Mouse (Mus musculus): ENCODE results near the gene Actr3.

The Actr3 gene

GRCm38 (mm10) chr1:125435369-125436135 lies at the start of gene Actr3:
Actr3 (minus strand) TSS chr1:125435727.
- DNase-seq, result peak; percentile 99

DNA sequence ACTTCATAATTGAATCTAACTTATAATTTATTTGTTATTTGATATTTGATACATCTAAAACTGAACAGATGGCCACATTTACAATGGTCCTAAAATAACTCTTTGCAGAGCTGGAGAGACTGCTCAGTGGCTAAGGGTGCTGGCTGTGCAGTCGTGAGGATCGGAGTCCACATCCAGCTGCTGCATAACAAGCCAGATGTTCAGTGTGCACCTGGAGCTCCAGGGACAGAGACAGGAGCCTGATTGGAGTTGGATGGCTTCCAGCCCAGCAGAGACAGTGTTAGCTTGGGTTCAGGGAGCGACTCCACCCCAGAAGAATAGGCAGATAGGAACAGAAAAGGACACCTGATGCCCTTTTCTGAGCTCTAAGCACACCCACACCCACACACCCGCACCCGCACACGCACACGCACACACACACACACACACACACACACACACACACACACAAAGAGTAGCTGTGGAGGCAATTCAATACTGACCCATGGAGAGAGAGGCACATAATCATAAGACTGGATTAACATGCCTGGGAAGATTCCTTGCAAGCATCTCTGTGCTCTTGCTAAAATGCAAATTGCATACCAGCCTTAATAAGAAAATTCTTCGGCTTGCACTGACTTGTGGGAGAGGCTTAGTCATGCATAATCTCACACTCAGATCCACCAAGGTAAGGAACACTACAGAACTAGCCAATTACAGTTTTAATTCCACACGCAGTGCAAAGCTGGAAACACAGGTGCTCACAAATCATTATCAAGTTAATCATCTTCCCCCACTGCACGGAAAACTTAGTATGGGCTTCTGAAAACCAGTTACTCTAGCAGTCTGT lies 47.1 kb upstream of the Actr3 start:
- no peak for DNase-seq

DNA sequence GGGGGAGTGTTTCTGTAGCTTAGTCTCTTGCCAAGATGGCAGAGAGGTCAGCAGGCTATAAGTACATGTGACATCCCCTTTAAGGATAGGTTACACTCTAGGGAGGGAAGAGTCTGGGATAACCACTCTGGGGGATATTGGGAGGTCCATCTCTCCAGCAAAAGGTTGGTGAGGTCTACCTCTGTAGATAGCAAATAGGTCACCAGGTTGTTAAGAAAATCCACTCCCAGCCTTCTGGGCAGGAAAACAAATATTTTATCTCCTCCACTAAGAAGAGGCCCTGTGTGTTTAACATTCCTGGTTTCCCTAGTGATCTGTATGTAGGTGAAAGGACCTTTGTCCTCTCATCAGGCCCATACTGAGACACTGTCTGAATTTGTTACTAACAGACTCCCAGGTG lies 46.3 kb upstream of the Actr3 start:
- no peak for DNase-seq

- no peak for DNase-seq
Measured at GRCm38 (mm10) chr1:125478588-125478987, 43.1 kb upstream of the Actr3 start.

DNA sequence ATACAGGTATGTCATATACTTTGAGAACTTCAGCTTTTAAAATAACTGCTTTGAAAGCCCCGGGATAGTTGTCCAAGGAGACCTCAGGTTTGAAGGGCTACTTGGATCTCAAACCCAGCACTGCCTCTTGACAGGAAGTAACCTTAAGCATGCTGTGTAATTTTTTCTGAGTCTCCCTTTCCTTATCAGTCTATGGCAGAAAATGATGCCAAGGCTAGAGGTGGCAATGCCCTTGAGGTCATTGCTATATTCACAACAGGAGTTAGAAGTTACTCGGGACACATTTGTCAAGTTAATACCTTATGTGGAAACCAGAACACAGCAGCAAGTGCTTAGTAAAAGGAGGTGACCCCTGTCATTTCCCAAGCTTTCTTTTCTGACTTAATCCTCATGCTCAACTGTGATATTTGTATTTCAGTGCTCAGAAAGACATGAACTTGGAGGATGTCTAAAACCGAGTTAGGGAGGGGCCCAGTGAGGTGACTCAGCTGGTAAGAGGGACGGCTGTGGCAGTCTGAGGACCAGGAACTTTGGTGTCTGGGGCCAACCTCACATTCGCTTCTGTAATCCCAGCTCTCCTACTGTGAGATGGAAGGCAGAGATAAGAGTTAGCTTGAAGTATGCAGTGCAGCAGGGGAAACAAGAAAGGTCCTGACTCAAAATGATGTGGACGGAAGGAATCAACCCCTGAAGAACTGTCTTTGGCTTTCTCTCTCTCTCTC lies 40.6 kb upstream of the Actr3 start:
- no peak for DNase-seq

DNA sequence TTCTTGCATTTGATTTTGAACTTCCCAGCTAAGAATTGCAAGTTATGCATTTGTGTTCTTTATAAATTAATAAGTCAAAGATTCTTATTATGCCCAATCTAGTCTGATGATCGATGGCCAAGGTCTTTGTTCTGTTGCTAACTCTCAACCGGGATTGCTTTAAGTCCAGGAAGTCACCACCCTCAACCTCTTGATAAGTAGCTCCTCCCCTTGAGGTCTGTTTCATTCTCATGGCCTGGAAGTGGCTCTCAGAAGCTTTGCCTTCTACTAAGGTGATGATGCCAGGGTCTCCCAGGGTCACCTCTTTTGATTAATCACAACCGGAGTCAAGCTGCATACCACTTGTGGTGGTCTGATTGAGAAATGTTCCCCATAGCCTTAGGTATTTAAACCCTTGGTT lies 38.3 kb upstream of the Actr3 start:
- no peak for DNase-seq

DNA sequence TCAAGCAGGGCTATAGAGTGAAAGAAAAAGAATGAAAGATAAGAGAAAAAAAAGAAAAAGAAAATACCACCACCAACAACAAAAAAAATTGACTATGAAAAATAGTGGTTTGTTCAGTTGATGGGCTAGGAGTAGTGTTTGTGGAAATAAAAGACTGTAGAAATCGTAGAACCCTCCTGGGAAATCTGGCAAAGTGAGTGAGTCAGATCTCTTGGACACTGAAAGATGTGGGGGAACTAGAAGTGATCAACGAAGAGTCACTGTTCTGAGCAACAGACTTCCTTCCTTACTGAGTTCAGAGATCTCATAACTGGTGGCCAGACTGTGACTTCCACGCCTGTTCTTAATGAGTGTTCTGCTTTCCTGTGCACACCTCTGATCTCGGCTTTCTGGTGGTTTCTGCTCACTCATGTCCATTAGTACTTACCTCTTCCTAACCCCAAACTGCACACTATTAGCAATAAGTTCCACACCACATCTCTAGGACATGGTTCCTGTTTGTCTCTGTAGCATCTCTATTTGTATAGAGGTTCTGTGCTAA lies 37.7 kb upstream of the Actr3 start:
- DNase-seq, result no peak

- DNase-seq, result no peak
Measured at GRCm38 (mm10) chr1:125470805-125471648, 35.5 kb upstream of the Actr3 start.

DNA sequence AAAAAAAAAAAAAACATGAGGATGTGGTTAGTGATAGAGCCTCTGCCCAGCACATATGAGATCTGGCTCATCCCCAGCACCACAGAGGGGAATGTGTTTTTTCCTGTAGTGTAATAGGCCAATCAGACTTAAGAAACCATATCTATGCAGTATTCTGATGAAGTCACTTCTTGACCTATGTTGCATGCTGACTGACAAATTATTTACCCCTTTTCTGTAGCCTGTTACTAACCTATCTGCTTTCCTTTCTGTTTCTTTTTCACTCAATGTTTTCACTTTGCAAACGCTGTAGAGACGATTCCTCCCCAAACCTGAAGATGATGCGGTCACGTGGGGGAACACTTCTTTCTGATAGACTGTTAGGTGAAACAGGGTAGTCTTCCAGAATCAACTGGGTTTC lies 32.4 kb upstream of the Actr3 start:
- DNase-seq, result no peak

- no peak for DNase-seq
Measured at GRCm38 (mm10) chr1:125466621-125467257, 31.2 kb upstream of the Actr3 start.

- DNase-seq, result no peak
Measured at GRCm38 (mm10) chr1:125464011-125464410, 28.5 kb upstream of the Actr3 start.

- no peak for DNase-seq
Measured at GRCm38 (mm10) chr1:125463349-125463748, 27.8 kb upstream of the Actr3 start.

DNA sequence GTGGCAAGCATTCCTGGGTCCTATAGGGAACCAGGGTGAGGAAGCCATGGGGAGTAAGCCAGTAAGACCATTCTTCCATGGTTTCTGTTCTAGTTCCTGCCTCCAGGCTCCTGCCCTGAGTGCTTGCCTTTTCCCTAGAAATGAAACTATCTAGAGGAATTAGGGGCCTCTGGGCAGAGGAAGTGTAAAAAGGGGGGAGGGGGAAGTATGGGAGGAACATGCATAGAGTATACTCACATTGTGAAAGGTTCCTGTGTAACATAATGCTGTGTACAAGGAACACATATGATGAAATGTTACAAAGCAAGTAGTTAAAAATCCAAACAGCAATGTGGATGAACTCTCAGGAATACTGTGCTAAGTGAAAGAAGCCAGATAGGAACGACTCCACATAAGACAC lies 27.4 kb upstream of the Actr3 start:
- no peak for DNase-seq

DNA sequence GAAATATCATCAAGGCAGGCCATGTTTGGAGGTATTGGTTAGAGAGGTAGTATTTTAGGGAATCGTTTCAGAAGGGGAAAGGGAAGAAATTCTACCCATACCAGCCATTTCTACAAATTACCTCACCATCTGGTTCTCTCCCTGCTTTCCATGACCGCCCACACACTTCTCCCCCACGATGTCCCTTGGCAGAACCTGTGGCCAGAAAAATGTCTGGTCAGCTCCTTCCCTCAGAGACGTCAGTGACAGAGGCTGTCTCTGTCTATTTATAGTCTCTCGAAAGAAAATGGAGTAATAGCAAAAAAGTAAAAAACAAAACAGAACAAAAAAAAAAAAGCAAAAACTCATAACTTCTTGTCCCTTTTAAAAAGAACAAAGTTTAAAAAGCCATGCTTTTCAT lies 23.0 kb upstream of the Actr3 start:
- DNase-seq, result no peak

GRCm38 (mm10) chr1:125455128-125455527 lies 19.6 kb upstream of the Actr3 start:
- no peak for DNase-seq

DNA sequence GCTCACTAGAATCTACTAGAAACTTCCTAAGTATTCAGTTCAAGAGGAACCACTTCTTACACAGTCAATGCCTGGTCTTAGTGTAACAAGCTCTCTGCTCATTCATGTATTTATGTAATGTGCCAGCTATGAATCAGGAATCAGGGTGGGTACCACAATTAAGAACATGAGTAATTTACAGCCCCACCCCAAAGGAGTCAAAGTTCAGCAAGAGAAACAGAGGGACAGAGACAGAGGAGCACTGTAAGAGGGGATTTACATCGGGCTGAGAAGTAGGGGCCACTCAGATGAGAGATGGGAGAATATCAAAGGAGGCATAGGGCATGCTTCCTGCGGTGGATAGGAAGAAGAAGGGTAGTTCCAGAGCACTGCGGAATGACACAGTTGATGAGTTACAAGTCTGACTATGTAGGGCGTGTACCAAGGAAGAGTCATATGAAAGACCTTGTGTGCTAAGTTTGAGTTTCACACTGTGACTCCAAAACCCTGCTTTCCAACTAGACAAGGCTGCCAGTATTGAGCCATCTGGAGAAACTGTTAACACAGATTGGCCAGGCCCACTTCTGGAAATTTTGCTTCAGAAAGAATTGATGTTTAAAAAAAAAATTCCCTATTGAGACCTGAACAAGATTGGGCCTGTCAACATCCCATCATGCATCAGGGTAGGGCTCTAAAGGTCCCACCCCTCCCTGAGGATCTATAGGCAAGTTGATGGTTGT lies 14.9 kb upstream of the Actr3 start:
- no peak for DNase-seq

DNA sequence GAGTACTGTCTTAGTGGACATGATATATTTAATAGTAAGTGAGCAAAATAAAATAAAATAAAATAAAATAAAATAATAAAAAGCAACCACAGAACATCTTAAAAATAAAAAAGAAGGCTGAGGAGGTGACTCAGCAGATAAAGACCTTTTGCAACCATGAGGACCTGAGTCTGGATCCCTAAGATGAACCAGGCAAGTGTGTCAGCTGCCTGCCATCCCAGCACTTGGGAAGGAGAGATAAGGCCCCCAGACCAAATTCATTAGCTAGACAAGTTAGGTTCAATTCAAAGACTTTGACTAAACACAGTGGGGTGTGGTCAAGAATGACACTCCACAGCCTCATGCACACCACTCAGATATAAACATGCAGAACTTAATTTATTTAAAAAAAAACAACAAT lies 12.4 kb upstream of the Actr3 start:
- no peak for DNase-seq

- DNase-seq, result no peak
Measured at GRCm38 (mm10) chr1:125441679-125442078, 6.2 kb upstream of the Actr3 start.

DNA sequence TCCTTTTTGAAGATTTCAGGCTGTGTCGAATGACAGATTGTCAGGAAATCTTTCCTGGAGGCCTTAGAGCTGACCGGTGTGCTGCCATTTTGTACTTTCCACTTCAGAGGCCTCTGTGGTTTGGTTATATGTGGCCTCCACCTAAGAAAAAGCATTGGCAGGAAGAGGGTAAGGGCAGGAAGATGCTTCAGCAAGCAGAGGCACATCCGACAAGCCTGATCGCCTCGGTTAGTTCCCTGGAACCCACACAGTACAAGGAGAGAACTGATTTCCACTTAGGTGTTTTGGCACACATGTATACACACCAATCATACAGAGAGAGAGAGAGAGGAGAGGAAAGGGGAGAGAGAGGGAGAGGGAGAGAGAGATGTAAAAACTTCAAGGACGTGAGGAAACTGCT lies 5.7 kb upstream of the Actr3 start:
- no peak for DNase-seq

GRCm38 (mm10) chr1:125439556-125439955 lies 4.0 kb upstream of the Actr3 start:
- no peak for DNase-seq

- no peak for DNase-seq
Measured at GRCm38 (mm10) chr1:125438826-125439225, 3.3 kb upstream of the Actr3 start.
